Mouse (Mus musculus): ENCODE results near the gene E330014E10Rik. TPM values are rescaled to one million over a fixed set of nuclear protein-coding genes. Genes with fewer than 3 reads are reported as not detected.
"Not testable (repeated sequence)": the region's sequence is repeated elsewhere in the genome, so short reads cannot be mapped to it uniquely, and the experiment has no call there.

E330014E10Rik gene
- polyA plus RNA-seq (2012; rRNA removed) (not detected in 2 replicates), polyA plus RNA-seq (2014; fragmentation: Nextera tagmentation; extraction: Ambion mirVana) (not detected in 2 replicates)

DNA sequence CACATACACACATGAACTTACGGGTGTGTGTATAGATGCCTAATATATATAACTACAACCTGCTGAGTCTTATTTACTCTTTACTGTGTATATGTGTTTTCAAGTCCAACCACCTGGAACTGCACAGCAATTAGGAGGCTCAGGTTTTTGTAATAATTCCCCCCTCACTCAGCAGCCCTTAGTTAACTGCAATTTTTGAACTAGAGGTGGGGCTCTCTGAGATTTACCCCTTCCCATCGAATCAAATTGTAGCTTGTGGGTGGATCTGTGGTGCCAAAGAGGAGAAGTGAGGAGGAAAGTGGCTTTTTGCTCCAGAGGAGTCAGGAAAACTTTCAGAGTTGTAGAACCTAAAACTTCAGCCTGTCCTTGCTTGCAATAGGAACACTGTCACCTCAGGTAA lies at the start of gene E330014E10Rik:
E330014E10Rik (plus strand) TSS at position 301 of the 400 bp plus-strand sequence.
- H3K4me1 ChIP-seq (replicated peaks; ENCODE audit: control insufficient read depth in 2 of 2, insufficient read depth in 2 of 2, low read length in 1 of 2); ATAC-seq (ENCODE audit: insufficient read depth); DNase-seq (ENCODE audit: low read depth in 3 of 3, low spot score in 3 of 3); H3K9me3 ChIP-seq (ENCODE audit: control insufficient read depth, low read length); H3K36me3 ChIP-seq (replicated peaks; ENCODE audit: control insufficient read depth, insufficient read depth, low read depth); H3K4me2 ChIP-seq (ENCODE audit: low read depth); H3K4me3 ChIP-seq (ENCODE audit: insufficient read depth in 1 of 2, low read depth in 2 of 2, low read length in 2 of 2); H3K9ac ChIP-seq (replicated peaks); H3K27ac ChIP-seq; H3K27me3 ChIP-seq (ENCODE audit: control insufficient read depth, insufficient read depth, low read length): not testable (repeated sequence)
- WGBS (ENCODE audit: insufficient replicate concordance), result no CpG with 5 or more reads among the region's 2 CpGs

DNA sequence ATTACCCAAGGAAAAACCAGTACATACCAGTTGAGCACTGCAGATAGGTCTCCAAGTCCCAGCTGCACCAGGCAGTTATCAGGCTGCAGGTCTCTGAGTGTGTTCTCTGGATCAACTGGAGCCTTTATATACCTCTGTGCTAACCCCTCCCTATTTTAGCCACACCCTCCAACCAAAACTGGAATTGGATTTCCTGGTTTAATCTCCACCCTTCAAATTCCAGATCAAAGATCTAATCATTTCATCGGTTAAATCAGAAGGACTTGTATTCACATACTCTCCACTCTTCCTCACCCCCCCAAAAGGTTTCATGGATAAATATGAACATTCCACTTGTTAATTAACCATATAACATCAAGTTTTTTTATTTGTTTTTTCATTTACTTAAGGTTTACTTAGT lies 39.7 kb upstream of the E330014E10Rik start, which contains the start of gene Gm7978:
Gm7978 (minus strand) TSS at position 101 of the 400 bp plus-strand sequence.
- not testable (repeated sequence) for H3K36me3 ChIP-seq (replicated peaks; ENCODE audit: control insufficient read depth, insufficient read depth, low read depth); H3K27ac ChIP-seq; H3K27me3 ChIP-seq (ENCODE audit: control insufficient read depth, insufficient read depth, low read length); H3K9ac ChIP-seq (replicated peaks); DNase-seq (ENCODE audit: low read depth in 3 of 3, low spot score in 3 of 3); H3K4me3 ChIP-seq (ENCODE audit: insufficient read depth in 1 of 2, low read depth in 2 of 2, low read length in 2 of 2); ATAC-seq (ENCODE audit: insufficient read depth); H3K4me1 ChIP-seq (replicated peaks; ENCODE audit: control insufficient read depth in 2 of 2, insufficient read depth in 2 of 2, low read length in 1 of 2); H3K9me3 ChIP-seq (ENCODE audit: control insufficient read depth, low read length); H3K4me2 ChIP-seq (ENCODE audit: low read depth)
- no CpG with 5 or more reads among the region's 1 CpGs for WGBS (ENCODE audit: insufficient replicate concordance)

DNA sequence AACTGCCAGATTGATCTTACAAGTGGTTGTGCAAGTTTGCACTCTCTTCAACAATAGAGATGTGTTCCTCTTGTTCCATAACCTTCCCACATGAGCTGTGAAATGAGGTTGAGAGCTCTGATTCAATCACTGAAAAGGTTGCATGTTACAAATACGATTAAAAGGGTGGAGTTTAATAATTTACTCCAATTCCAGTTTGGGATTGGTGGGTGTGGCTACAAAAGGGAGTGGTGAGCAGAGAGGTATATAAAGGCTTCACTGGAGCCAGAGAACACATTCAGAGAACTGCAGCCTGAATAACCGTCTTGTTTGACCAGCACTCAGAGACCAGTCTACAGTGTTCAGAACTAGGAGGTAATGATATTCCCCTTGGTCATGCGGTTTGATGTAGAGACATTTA lies 34.1 kb upstream of the E330014E10Rik start, which contains the start of gene Gm7982:
Gm7982 (plus strand) TSS at position 301 of the 400 bp plus-strand sequence.
- WGBS (ENCODE audit: insufficient replicate concordance), result no CpG with 5 or more reads among the region's 3 CpGs
- not testable (repeated sequence) for DNase-seq (ENCODE audit: low read depth in 3 of 3, low spot score in 3 of 3); H3K27me3 ChIP-seq (ENCODE audit: control insufficient read depth, insufficient read depth, low read length)

DNA sequence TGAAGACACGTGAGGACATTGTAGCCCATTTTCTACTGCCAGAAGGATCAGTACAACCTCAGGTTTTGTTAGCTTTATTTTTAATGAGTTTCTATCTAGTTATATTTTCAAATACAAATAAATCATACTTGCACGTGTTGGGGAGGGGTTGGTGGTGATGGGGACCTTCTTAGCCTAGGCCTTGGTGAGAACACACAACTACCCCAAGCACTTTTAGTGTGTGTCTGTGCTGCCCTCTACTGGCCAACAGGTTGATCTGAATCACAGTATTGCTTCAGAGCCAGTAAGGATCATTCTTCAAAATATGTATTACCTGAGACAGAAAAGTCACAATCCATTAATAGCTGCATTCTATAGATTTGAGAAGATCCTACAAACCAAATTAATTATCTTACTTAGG lies 35.1 kb downstream of the E330014E10Rik start:
- H3K4me1 ChIP-seq (replicated peaks; ENCODE audit: control insufficient read depth in 2 of 2, insufficient read depth in 2 of 2, low read length in 1 of 2); H3K27me3 ChIP-seq (ENCODE audit: control insufficient read depth, insufficient read depth, low read length); H3K4me2 ChIP-seq (ENCODE audit: low read depth); H3K36me3 ChIP-seq (replicated peaks; ENCODE audit: control insufficient read depth, insufficient read depth, low read depth); H3K9me3 ChIP-seq (ENCODE audit: control insufficient read depth, low read length); H3K9ac ChIP-seq (replicated peaks); DNase-seq (ENCODE audit: low read depth in 3 of 3, low spot score in 3 of 3); H3K4me3 ChIP-seq (ENCODE audit: insufficient read depth in 1 of 2, low read depth in 2 of 2, low read length in 2 of 2); ATAC-seq (ENCODE audit: insufficient read depth); H3K27ac ChIP-seq: not testable (repeated sequence)
- WGBS (ENCODE audit: insufficient replicate concordance), result 42% methylated on average over 2 of the region's 2 CpGs

More for the DNA sequence above, 34.1 kb upstream of the E330014E10Rik start, which contains the start of gene Gm7982:
- H3K27ac ChIP-seq; H3K4me2 ChIP-seq (ENCODE audit: low read depth); ATAC-seq (ENCODE audit: insufficient read depth); H3K4me3 ChIP-seq (ENCODE audit: insufficient read depth in 1 of 2, low read depth in 2 of 2, low read length in 2 of 2); H3K36me3 ChIP-seq (replicated peaks; ENCODE audit: control insufficient read depth, insufficient read depth, low read depth); H3K9ac ChIP-seq (replicated peaks); H3K9me3 ChIP-seq (ENCODE audit: control insufficient read depth, low read length); H3K4me1 ChIP-seq (replicated peaks; ENCODE audit: control insufficient read depth in 2 of 2, insufficient read depth in 2 of 2, low read length in 1 of 2): not testable (repeated sequence)

DNA sequence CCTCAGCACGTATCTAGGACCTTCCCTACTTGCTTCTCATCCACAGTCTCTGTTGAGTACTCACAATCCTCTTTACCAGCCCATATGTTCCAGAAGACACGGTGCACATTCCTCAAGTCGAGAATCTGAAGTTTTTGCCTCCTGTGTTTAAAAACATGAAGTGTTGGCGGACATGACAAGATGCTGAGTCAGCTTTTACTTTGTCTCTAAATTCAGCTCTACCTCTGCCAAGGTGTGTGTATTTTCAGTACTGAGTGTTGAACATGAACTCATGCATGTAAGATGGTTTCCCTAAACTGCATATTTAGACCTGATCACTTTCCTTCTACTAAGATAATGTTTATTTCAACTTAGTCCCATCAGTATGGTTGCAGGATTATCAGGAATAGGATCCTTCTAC lies 60.8 kb downstream of the E330014E10Rik start:
- no peak for ATAC-seq (ENCODE audit: insufficient read depth)
- 38% methylated on average over 4 of the region's 4 CpGs for WGBS (ENCODE audit: insufficient replicate concordance)
- H3K9ac ChIP-seq (replicated peaks), result no peak overlapping the region

DNA sequence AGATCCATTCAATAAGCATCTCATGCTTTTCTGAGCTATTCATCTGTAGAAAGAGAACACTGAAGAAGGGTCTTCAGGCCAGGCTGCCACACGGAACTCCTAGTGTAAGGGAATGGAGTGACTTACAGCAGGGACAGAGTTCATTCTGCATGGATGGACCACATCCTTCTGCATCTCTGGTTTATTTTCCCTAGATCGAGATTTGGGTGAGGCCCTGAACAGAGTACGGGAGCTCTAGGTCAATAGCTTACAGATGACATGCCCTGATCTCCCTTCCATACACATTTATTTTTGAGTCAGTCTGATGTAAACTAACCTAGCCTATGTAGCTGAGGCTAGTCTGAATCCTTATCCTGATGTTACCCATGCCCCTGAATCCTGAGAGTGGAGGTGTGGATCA lies 78.2 kb downstream of the E330014E10Rik start:
- no peak overlapping the region for H3K4me3 ChIP-seq (ENCODE audit: insufficient read depth in 1 of 2, low read depth in 2 of 2, low read length in 2 of 2)
- no peaks in the 10 kb centered on the region for H3K36me3 ChIP-seq (replicated peaks; ENCODE audit: control insufficient read depth, insufficient read depth, low read depth)
- H3K27me3 ChIP-seq (ENCODE audit: control insufficient read depth, insufficient read depth, low read length), result no peaks in the 10 kb centered on the region
- no peak overlapping the region for H3K9ac ChIP-seq (replicated peaks)
- TF ChIP-seq EP300 (IDR thresholded peaks at IDR 0.05; ENCODE audit: low read depth), result no peak
- no peak overlapping the region for H3K27ac ChIP-seq
- WGBS (ENCODE audit: insufficient replicate concordance), result 60% methylated on average over 3 of the region's 3 CpGs
- H3K4me2 ChIP-seq (ENCODE audit: low read depth), result no peak overlapping the region
- no peaks in the 10 kb centered on the region for H3K9me3 ChIP-seq (ENCODE audit: control insufficient read depth, low read length)
- H3K4me1 ChIP-seq (replicated peaks; ENCODE audit: control insufficient read depth in 2 of 2, insufficient read depth in 2 of 2, low read length in 1 of 2), result no peaks in the 10 kb centered on the region
- DNase-seq (ENCODE audit: low read depth in 3 of 3, low spot score in 3 of 3) (no peak), ATAC-seq (ENCODE audit: insufficient read depth) (no peak)

More for the DNA sequence above, 60.8 kb downstream of the E330014E10Rik start:
- no peak overlapping the region for H3K4me3 ChIP-seq (ENCODE audit: insufficient read depth in 1 of 2, low read depth in 2 of 2, low read length in 2 of 2)
- no peaks in the 10 kb centered on the region; the same call in 1 of the 2 replicates for H3K9me3 ChIP-seq (ENCODE audit: control insufficient read depth, low read length)
- no peak overlapping the region for H3K4me2 ChIP-seq (ENCODE audit: low read depth)
- no peak for DNase-seq (ENCODE audit: low read depth in 3 of 3, low spot score in 3 of 3)
- no peaks in the 10 kb centered on the region for H3K4me1 ChIP-seq (replicated peaks; ENCODE audit: control insufficient read depth in 2 of 2, insufficient read depth in 2 of 2, low read length in 1 of 2)
- TF ChIP-seq EP300 (IDR thresholded peaks at IDR 0.05; ENCODE audit: low read depth), result no peak
- TF ChIP-seq CTCF (IDR thresholded peaks at IDR 0.05; ENCODE audit: low read depth), result no peak
- H3K27me3 ChIP-seq (ENCODE audit: control insufficient read depth, insufficient read depth, low read length), result no peaks in the 10 kb centered on the region
- no peak overlapping the region for H3K27ac ChIP-seq
- H3K36me3 ChIP-seq (replicated peaks; ENCODE audit: control insufficient read depth, insufficient read depth, low read depth), result no peaks in the 10 kb centered on the region

Other genes with a start within 250 kb of the E330014E10Rik start
- gene Gm7971, start 181.1 kb upstream of the E330014E10Rik start, polyA plus RNA-seq (2012; rRNA removed), result not detected in 2 replicates
- gene Gm7971, start 181.1 kb upstream of the E330014E10Rik start, polyA plus RNA-seq (2014; fragmentation: Nextera tagmentation; extraction: Ambion mirVana), result not detected in 2 replicates
- gene Gm7978, start 39.8 kb upstream of the E330014E10Rik start, polyA plus RNA-seq (2012; rRNA removed), result not detected in 2 replicates
- gene Gm7978, start 39.8 kb upstream of the E330014E10Rik start, polyA plus RNA-seq (2014; fragmentation: Nextera tagmentation; extraction: Ambion mirVana), result not detected in 2 replicates
- not detected in 2 replicates for gene Gm7982, start 34.0 kb upstream of the E330014E10Rik start, polyA plus RNA-seq (2012; rRNA removed)
- gene Gm7982, start 34.0 kb upstream of the E330014E10Rik start, polyA plus RNA-seq (2014; fragmentation: Nextera tagmentation; extraction: Ambion mirVana), result not detected in 2 replicates
- 0.02 and 0.03 TPM in 2 replicates for gene Cxcl13, start 181.0 kb downstream of the E330014E10Rik start, polyA plus RNA-seq (2012; rRNA removed)
- 0.14 TPM in 1 of 2 replicates, not detected in the other for gene Cxcl13, start 181.0 kb downstream of the E330014E10Rik start, polyA plus RNA-seq (2014; fragmentation: Nextera tagmentation; extraction: Ambion mirVana)